Mouse (Mus musculus): ENCODE data around the gene Clpx.

- TF ChIP-seq POLR2A (IDR thresholded peaks at IDR 0.05; ENCODE audit: borderline replicate concordance, low read depth, low read length) (no peak), CTCF (IDR thresholded peaks at IDR 0.05; ENCODE audit: low read depth, low read length) (no peak)
Measured at GRCm38 (mm10) chr9:65293119-65293518, 941 bp upstream of the Clpx start.
